ENCODE assay signal across 8 mouse cellular contexts in the genomic region with DNA sequence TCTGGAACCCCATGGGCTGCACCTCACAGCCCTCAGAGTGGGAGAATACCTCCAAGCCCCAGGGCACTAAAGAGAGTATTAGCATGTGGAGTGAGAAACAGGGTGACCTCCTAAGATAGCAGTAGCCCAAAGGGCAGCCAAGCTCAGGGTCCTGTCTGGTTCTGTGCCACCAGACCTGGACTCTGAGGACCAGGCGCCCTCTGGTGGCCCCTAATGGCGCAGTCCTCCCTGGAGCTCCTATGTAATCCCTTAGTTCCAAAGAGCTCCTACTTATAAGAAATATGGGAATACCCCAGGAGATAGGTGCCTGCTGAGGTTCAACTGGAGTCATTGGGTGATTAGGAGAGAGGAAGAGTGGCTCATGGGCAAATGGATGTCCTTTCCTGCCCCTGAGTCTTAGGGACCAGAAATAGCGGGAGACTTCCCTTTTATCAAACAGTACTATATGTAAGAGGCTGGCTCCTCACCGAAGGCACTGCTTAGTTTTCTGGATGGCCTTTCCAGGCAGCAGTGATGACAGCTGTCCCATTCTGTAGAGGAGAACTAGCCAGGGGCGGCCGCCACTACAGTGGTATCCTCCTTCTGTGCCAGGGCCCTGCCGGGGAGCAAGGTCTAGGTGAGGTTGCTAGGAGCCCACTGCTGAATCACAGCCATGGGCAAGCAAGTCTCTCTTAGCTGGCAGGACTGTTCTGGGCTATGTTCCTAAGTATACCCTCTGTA. TPM values are rescaled to one million over a fixed set of nuclear protein-coding genes. Genes with fewer than 3 reads are reported as not detected.
DNase-seq lines count a peak whose midpoint lies in the region; ATAC-seq and TF ChIP-seq lines count a peak whose summit lies in the region.

No protein-coding gene starts in this region.

- ATAC-seq in intestine, embryonic 14.5 days (replicated peaks; ENCODE audit: low FRiP score, low TSS enrichment, low read depth), result 0 out of 2 replicates have a peak, but pooled peaks have one; percentile 24
- no peak for ATAC-seq in intestine, embryonic 15.5 days
- peak; percentile 28; the same call in 1 of the 2 replicates for ATAC-seq in midbrain, postnatal 0 days (ENCODE audit: low FRiP score)

- H3K27me3 ChIP-seq in intestine, embryonic 14.5 days (replicated peaks; ENCODE audit: control insufficient read depth, insufficient read depth, low read length), result no peaks in the 10 kb centered on the region
- peaks cover 4% of the 10 kb centered on the region for H3K27me3 ChIP-seq in intestine, embryonic 15.5 days (replicated peaks)
- peaks cover 4% of the 10 kb centered on the region; the same call in 1 of the 2 replicates for H3K27me3 ChIP-seq in midbrain, postnatal 0 days (ENCODE audit: insufficient read depth, low read length)

- peak; percentile 93 for DNase-seq in intestine, embryonic 14.5 days (ENCODE audit: low spot score)
- DNase-seq in embryo, embryonic 10 days (ENCODE audit: low spot score), result peak; percentile 85
- DNase-seq in gastrocnemius, postnatal 25 days, result peak; percentile 73
- DNase-seq in kidney, adult 18-20 months, result peak; percentile 85
- peak; percentile 90 for DNase-seq in left cerebral cortex, postnatal 4 days
- DNase-seq in midbrain, postnatal 0 days (ENCODE audit: low spot score), result peak; percentile 90
- peak; percentile 51 to 81 for DNase-seq in spleen, postnatal 4 days (ENCODE audit: low spot score in 2 of 2)

- no peak overlapping the region for H3K4me3 ChIP-seq in intestine, embryonic 14.5 days (ENCODE audit: low read depth, low read length)
- no peak overlapping the region for H3K4me3 ChIP-seq in intestine, embryonic 15.5 days (replicated peaks)
- H3K4me3 ChIP-seq in midbrain, postnatal 0 days (ENCODE audit: low read depth, low read length), result no peak overlapping the region

- no peak overlapping the region for H3K4me2 ChIP-seq in intestine, embryonic 14.5 days (ENCODE audit: low read length)
- no peak overlapping the region for H3K4me2 ChIP-seq in intestine, embryonic 15.5 days (replicated peaks)
- no peak overlapping the region for H3K4me2 ChIP-seq in midbrain, postnatal 0 days (ENCODE audit: low read depth, low read length, poor library complexity, severe bottlenecking)

- H3K36me3 ChIP-seq in intestine, embryonic 14.5 days (ENCODE audit: control insufficient read depth, insufficient read depth, low read length), result 0 out of 2 replicates have a peak, but pooled peaks cover 12% of the 10 kb centered on the region
- H3K36me3 ChIP-seq in intestine, embryonic 15.5 days, result no peaks in the 10 kb centered on the region
- peaks cover 7% of the 10 kb centered on the region for H3K36me3 ChIP-seq in midbrain, postnatal 0 days (ENCODE audit: insufficient read depth, low read length)

- intact Hi-C loops in left cerebral cortex, postnatal 4 days (cut with DNase I), result loop anchor here (5.0 kb wide), 2 partner anchors 187 to 312 kb away; a partner anchor contains a TSS

- H3K9me3 ChIP-seq in intestine, embryonic 14.5 days (ENCODE audit: control insufficient read depth, low read length), result no peaks in the 10 kb centered on the region
- H3K9me3 ChIP-seq in intestine, embryonic 15.5 days, result no peaks in the 10 kb centered on the region
- no peaks in the 10 kb centered on the region for H3K9me3 ChIP-seq in midbrain, postnatal 0 days (ENCODE audit: low read length)

- H3K9ac ChIP-seq in intestine, embryonic 14.5 days (ENCODE audit: low read length), result no peak overlapping the region
- no peak overlapping the region for H3K9ac ChIP-seq in intestine, embryonic 15.5 days
- no peak overlapping the region for H3K9ac ChIP-seq in midbrain, postnatal 0 days (replicated peaks; ENCODE audit: low read length, poor library complexity, severe bottlenecking)

- no peak overlapping the region for H3K27ac ChIP-seq in intestine, embryonic 14.5 days (ENCODE audit: low read depth)
- H3K27ac ChIP-seq in intestine, embryonic 15.5 days, result no peak overlapping the region
- H3K27ac ChIP-seq in midbrain, postnatal 0 days (ENCODE audit: low read depth, low read length), result no peak overlapping the region

- H3K4me1 ChIP-seq in intestine, embryonic 14.5 days (replicated peaks; ENCODE audit: control insufficient read depth, insufficient read depth, low read length), result peaks cover 12% of the 10 kb centered on the region
- H3K4me1 ChIP-seq in intestine, embryonic 15.5 days (replicated peaks), result peaks cover 20% of the 10 kb centered on the region; the same call in 1 of the 2 replicates
- H3K4me1 ChIP-seq in midbrain, postnatal 0 days (ENCODE audit: insufficient read depth, low read length), result peaks cover 12% of the 10 kb centered on the region; the same call in 1 of the 2 replicates

- WGBS in intestine, embryonic 14.5 days, result 70% methylated on average over 7 of the region's 7 CpGs
- WGBS in intestine, embryonic 15.5 days, result 69% methylated on average over 7 of the region's 7 CpGs
- WGBS in midbrain, postnatal 0 days, result 59% methylated on average over 7 of the region's 7 CpGs

- peak; percentile 91 for TF ChIP-seq CTCF in midbrain, postnatal 0 days (IDR thresholded peaks at IDR 0.05)

RNA-seq across cellular contexts. Expression of a gene that starts 2.7 kb away (rescaled TPM):
- polyA plus RNA-seq in intestine, embryonic 14.5 days (2014; fragmentation: Nextera tagmentation; extraction: Ambion mirVana), result 46.3 and 47.9 TPM in 2 replicates
- 36.8 and 37.7 TPM in 2 replicates for polyA plus RNA-seq in intestine, embryonic 15.5 days (2015; fragmentation: Nextera tagmentation; extraction: Ambion mirVana)
- total RNA-seq in gastrocnemius, postnatal 25 days (2021), result 100 to 1,000 TPM; 246 to 275 TPM
- total RNA-seq in left cerebral cortex, postnatal 4 days (2021), result 100 to 1,000 TPM; 160 to 188 TPM
- total RNA-seq in midbrain, postnatal 0 days (2014; rRNA removed), result 151 and 208 TPM in 2 replicates
- 51.8 and 53.3 TPM in 2 replicates for polyA plus RNA-seq in midbrain, postnatal 0 days (2015; fragmentation: Nextera tagmentation; extraction: Ambion mirVana)
